Mouse (Mus musculus) large intestine, adult 2 months (tissue): ENCODE results near the gene Tbce. TPM values are rescaled to one million over a fixed set of nuclear protein-coding genes. Genes with fewer than 3 reads are reported as not detected.
"Not testable (repeated sequence)": the region's sequence is repeated elsewhere in the genome, so short reads cannot be mapped to it uniquely, and the experiment has no call there.

ENCODE experiments used
- DNase-seq: peaks from one replicate; pipeline ENCODE4 v3.0.0-alpha.2; 2012; ENCODE audit warnings: low read depth, low spot score
- WGBS: fragments of 180-500 bp; shearing (Covaris S2); methylation state at CpG from one replicate; pipeline ENCODE4 v1.1.7; 2018; 5-methylcytosine and 5-hydroxymethylcytosine counted together
- polyA plus RNA-seq: library from polyadenylated mRNA; depleted of rRNA; stranded (reverse); fragments of >200 nt; gene quantifications from 2 replicates; pipeline ENCODE4 v1.2.3, GENCODE M21; 2012; rRNA removed

Tbce gene
- polyA plus RNA-seq, 1 experiment: 15.9 TPM

GRCm38 (mm10) chr13:13989135-13989534 is 50.3 kb downstream of the Tbce start:
- WGBS: 49% methylated on average over 2 of the region's 2 CpGs
- no peak for DNase-seq

- no peak for DNase-seq
- 86% methylated on average over 6 of the region's 6 CpGs for WGBS
These were observed 55.9 kb downstream of the Tbce start for GRCm38 (mm10) chr13:13983523-13983922.

- DNase-seq: not testable (repeated sequence)
- WGBS: 88% methylated on average over 1 of the region's 1 CpGs
These were observed 57.6 kb downstream of the Tbce start for GRCm38 (mm10) chr13:13981842-13982241.

GRCm38 (mm10) chr13:13969796-13970195 is 69.6 kb downstream of the Tbce start:
- no peak for DNase-seq
- 93% methylated on average over 1 of the region's 1 CpGs for WGBS

GRCm38 (mm10) chr13:13968629-13969111 is 70.8 kb downstream of the Tbce start:
- WGBS: 38% methylated on average over 4 of the region's 4 CpGs
- DNase-seq: no peak

- WGBS: 28% methylated on average over 4 of the region's 4 CpGs
- no peak for DNase-seq
These were observed 73.3 kb downstream of the Tbce start for GRCm38 (mm10) chr13:13966172-13966571.

GRCm38 (mm10) chr13:13965388-13965964 is 74.0 kb downstream of the Tbce start:
- WGBS: 80% methylated on average over 19 of the region's 19 CpGs
- DNase-seq: no peak

- WGBS: 70% methylated on average over 4 of the region's 4 CpGs
- DNase-seq: no peak
These were observed 78.4 kb downstream of the Tbce start for GRCm38 (mm10) chr13:13961046-13961445.

- WGBS: 88% methylated on average over 4 of the region's 4 CpGs
- no peak for DNase-seq
These were observed 79.2 kb downstream of the Tbce start for GRCm38 (mm10) chr13:13960211-13960610.

GRCm38 (mm10) chr13:13956686-13957085 is 82.8 kb downstream of the Tbce start:
- 86% methylated on average over 4 of the region's 4 CpGs for WGBS
- no peak for DNase-seq

- DNase-seq: no peak
These were observed 84.5 kb downstream of the Tbce start for GRCm38 (mm10) chr13:13954931-13955330.

GRCm38 (mm10) chr13:13953874-13954832 is 85.3 kb downstream of the Tbce start, which contains the start of gene B3galnt2:
TSS of gene B3galnt2 (plus strand) at chr13:13954469.
- peak; percentile 99 for DNase-seq
- WGBS: under 1% methylated on average over 78 of the region's 78 CpGs

More at GRCm38 (mm10) chr13:13954931-13955330, 84.5 kb downstream of the Tbce start:
- under 1% methylated on average over 29 of the region's 29 CpGs for WGBS

Other genes starting within 250 kb of the Tbce start
- gene B3galnt2, start 85.2 kb downstream of the Tbce start, polyA plus RNA-seq: 14.7 and 28.6 TPM in 2 replicates
- 2.6 and 4.3 TPM in 2 replicates for gene Arid4b, start 23.6 kb upstream of the Tbce start, polyA plus RNA-seq
- 7.6 and 10.2 TPM in 2 replicates for gene Ggps1, start 23.9 kb upstream of the Tbce start, polyA plus RNA-seq